Mouse (Mus musculus): ENCODE measurements around the gene Abcd1. TPM values are rescaled to one million over a fixed set of nuclear protein-coding genes. Genes with fewer than 3 reads are reported as not detected.

Gene Abcd1
- polyA plus RNA-seq, 1 experiment from 2014 or later: 8.7 TPM

DNA sequence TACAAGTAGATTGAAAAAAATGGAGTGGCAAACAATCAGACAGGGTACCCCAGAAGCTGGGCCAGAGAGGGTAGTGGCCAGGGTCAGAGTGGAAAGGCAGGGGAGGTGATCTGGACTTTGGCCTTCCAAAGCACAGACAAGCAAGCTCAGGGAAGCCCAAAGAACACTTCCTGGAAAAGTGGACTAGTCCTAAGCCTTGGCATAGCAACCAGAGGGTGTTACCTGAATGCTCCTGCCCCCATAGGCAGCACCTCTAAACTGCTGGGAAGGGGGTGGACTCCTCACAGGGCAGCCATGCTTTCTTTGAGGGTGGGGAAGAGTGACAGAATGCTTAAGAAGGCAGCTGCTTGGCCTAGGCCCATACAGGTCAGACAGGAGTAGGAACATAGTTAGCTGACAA, 31.4 kb upstream of the Abcd1 start:
- ATAC-seq (ENCODE audit: low FRiP score): no peak
- DNase-seq (ENCODE audit: low spot score): no peak
- no peak overlapping the region for H3K4me2 ChIP-seq (replicated peaks; ENCODE audit: low read depth, low read length)
- H3K36me3 ChIP-seq (ENCODE audit: control insufficient read depth, insufficient read depth, low read length): no peaks in the 10 kb centered on the region; the same call in 1 of the 2 replicates
- no peaks in the 10 kb centered on the region for H3K9me3 ChIP-seq (ENCODE audit: control insufficient read depth, low read length)
- no peak overlapping the region for H3K4me3 ChIP-seq (ENCODE audit: low read depth, low read length)
- no peaks in the 10 kb centered on the region for H3K4me1 ChIP-seq (replicated peaks; ENCODE audit: control insufficient read depth, insufficient read depth, low read length)
- H3K27me3 ChIP-seq (ENCODE audit: control insufficient read depth, insufficient read depth, low read length): no peaks in the 10 kb centered on the region
- no peak overlapping the region for H3K9ac ChIP-seq (ENCODE audit: low read depth, low read length)
- no peak overlapping the region for H3K27ac ChIP-seq (ENCODE audit: low read depth, low read length)

DNA sequence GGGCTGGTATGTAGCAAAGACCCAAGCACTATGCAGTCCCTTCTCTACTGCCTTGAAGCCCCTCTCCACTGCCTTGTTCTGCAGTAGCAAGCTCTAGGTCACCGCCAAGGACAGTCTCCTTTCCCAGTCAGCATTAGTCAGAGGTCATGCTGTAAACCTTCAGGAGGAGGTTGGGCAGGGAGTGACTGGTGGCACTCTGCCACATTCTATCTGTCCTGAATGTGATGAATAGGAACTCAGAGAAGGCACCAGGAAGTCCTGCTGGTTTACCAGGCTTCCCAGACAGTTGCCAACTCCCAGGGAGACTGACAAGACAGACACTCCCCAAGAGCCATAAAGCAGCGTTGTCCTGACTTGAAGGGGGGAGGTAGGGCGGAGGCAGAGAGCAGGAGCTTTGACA, 30.8 kb upstream of the Abcd1 start:
- Histone ChIP-seq H3K27me3 (ENCODE audit: control insufficient read depth, insufficient read depth, low read length) (no peaks in the 10 kb centered on the region), H3K9ac (ENCODE audit: low read depth, low read length) (no peak overlapping the region), H3K27ac (ENCODE audit: low read depth, low read length) (no peak overlapping the region), H3K36me3 (ENCODE audit: control insufficient read depth, insufficient read depth, low read length) (no peaks in the 10 kb centered on the region; the same call in 1 of the 2 replicates), H3K4me1 (replicated peaks; ENCODE audit: control insufficient read depth, insufficient read depth, low read length) (no peaks in the 10 kb centered on the region), H3K9me3 (ENCODE audit: control insufficient read depth, low read length) (no peaks in the 10 kb centered on the region), H3K4me3 (ENCODE audit: low read depth, low read length) (no peak overlapping the region), H3K4me2 (replicated peaks; ENCODE audit: low read depth, low read length) (no peak overlapping the region)
- DNase-seq (ENCODE audit: low spot score) (no peak), ATAC-seq (ENCODE audit: low FRiP score) (no peak)
- 90% methylated on average over 3 of the region's 3 CpGs for WGBS

DNA sequence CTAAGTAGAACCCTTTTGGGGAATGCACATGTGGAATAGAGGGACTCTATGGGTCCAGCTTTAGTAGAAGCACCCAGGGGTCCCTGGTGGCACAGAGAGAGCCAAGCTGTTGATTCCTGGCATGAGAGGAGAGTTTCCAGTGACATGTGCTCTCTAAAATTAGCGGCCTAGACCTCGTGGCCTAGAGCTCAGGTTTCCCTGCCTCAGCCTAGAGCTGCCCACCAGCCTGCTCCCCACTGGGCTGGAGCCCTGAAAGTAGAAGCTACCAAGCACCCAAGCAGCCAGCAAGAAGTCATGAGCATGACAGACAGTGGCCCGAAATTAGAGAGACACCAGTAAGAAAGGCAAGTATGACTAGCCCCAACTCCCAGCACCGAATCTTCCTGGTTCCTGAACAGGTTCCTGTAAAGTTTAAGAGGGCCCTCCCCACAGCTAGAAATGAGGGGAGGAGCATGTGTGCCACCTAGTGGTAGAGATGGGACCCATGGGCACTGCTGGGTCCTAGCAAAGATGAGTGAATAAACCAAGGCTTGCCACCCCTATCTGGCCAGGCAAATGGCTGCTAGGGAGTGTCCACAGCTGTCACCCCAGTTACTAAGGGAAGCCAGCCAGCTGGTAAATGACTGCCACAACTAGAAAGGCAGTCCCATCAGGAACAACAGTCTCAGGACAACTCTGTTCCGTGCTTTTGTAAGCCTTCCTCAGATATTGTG, 25.3 kb upstream of the Abcd1 start:
- H3K36me3 ChIP-seq (ENCODE audit: control insufficient read depth, insufficient read depth, low read length): no peaks in the 10 kb centered on the region
- H3K4me1 ChIP-seq (replicated peaks; ENCODE audit: control insufficient read depth, insufficient read depth, low read length): no peaks in the 10 kb centered on the region
- no peak overlapping the region for H3K4me3 ChIP-seq (ENCODE audit: low read depth, low read length)
- no peak overlapping the region for H3K27ac ChIP-seq (ENCODE audit: low read depth, low read length)
- H3K27me3 ChIP-seq (ENCODE audit: control insufficient read depth, insufficient read depth, low read length): no peaks in the 10 kb centered on the region
- DNase-seq (ENCODE audit: low spot score): peak; percentile 22
- H3K9ac ChIP-seq (ENCODE audit: low read depth, low read length): no peak overlapping the region
- H3K9me3 ChIP-seq (ENCODE audit: control insufficient read depth, low read length): no peaks in the 10 kb centered on the region
- no peak for ATAC-seq (ENCODE audit: low FRiP score)
- WGBS: 79% methylated on average over 5 of the region's 5 CpGs
- H3K4me2 ChIP-seq (replicated peaks; ENCODE audit: low read depth, low read length): no peak overlapping the region

DNA sequence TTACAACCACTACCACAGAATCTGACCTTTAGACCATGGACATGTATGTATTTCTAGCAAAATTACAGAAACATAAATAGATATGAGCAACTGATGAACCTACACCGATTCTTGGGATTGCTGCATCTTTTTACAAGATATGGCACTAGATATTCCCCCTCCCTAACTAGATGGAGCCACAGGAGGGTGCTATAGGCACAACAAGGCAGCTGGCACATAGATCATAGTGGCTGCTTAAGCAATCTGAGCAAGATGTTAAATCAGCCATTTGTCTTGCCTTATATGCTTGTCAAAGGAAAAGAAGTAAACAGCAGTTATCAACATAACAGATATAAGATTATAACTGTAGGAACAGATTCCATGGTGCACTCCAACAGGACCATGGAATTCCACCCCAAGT, 15.9 kb upstream of the Abcd1 start:
- Histone ChIP-seq H3K27ac (ENCODE audit: low read depth, low read length) (no peak overlapping the region), H3K27me3 (ENCODE audit: control insufficient read depth, insufficient read depth, low read length) (no peaks in the 10 kb centered on the region), H3K9ac (ENCODE audit: low read depth, low read length) (no peak overlapping the region), H3K36me3 (ENCODE audit: control insufficient read depth, insufficient read depth, low read length) (no peaks in the 10 kb centered on the region), H3K9me3 (ENCODE audit: control insufficient read depth, low read length) (no peaks in the 10 kb centered on the region), H3K4me2 (replicated peaks; ENCODE audit: low read depth, low read length) (no peak overlapping the region), H3K4me1 (replicated peaks; ENCODE audit: control insufficient read depth, insufficient read depth, low read length) (no peaks in the 10 kb centered on the region), H3K4me3 (ENCODE audit: low read depth, low read length) (no peak overlapping the region)
- WGBS: 100% methylated on average over 1 of the region's 1 CpGs
- DNase-seq (ENCODE audit: low spot score): no peak
- no peak for ATAC-seq (ENCODE audit: low FRiP score)

DNA sequence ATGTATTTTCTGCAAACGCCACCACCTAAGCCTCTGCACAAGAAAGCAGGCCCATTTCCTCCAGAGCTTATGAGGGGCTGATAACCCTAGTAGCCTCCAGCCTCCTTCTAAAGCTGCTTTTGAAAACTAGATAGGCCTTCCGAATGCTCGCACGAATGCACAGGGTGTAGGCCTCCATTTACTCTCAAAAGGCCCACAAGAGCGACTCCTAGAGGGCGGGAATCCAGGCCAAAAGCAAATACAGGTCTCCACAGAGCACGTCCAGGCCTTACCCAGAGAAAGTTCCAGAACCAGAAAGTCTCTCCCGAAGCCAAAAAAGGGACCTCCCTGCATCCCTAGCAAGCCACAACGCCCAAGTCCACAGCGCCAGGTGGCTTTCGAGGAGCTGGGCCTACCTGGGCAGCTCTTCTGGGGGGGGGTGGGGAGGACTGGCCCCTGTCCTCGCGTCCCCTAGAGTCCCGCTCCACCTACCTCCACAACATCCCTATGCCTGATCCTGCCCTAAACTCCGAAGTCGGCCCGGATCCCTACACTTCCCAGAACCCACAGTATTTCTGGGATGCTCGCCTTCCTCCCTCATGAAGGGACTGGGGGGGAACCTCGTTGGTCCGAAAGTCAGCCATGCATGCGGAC, 805 bp upstream of the Abcd1 start:
- ATAC-seq (ENCODE audit: low FRiP score) (peak; percentile 0; the same call in 1 of the 2 replicates), DNase-seq (ENCODE audit: low spot score) (peak; percentile 10)
- Histone ChIP-seq H3K4me1 (replicated peaks; ENCODE audit: control insufficient read depth, insufficient read depth, low read length) (no peaks in the 10 kb centered on the region), H3K9ac (ENCODE audit: low read depth, low read length) (peak overlapping the region; percentile 52; the same call in 1 of the 2 replicates), H3K4me2 (replicated peaks; ENCODE audit: low read depth, low read length) (peak overlapping the region; percentile 58), H3K36me3 (ENCODE audit: control insufficient read depth, insufficient read depth, low read length) (no peaks in the 10 kb centered on the region), H3K27ac (ENCODE audit: low read depth, low read length) (no peak overlapping the region), H3K27me3 (ENCODE audit: control insufficient read depth, insufficient read depth, low read length) (no peaks in the 10 kb centered on the region), H3K9me3 (ENCODE audit: control insufficient read depth, low read length) (no peaks in the 10 kb centered on the region), H3K4me3 (ENCODE audit: low read depth, low read length) (peak overlapping the region; percentile 41)
- 18% methylated on average over 21 of the region's 21 CpGs for WGBS

DNA sequence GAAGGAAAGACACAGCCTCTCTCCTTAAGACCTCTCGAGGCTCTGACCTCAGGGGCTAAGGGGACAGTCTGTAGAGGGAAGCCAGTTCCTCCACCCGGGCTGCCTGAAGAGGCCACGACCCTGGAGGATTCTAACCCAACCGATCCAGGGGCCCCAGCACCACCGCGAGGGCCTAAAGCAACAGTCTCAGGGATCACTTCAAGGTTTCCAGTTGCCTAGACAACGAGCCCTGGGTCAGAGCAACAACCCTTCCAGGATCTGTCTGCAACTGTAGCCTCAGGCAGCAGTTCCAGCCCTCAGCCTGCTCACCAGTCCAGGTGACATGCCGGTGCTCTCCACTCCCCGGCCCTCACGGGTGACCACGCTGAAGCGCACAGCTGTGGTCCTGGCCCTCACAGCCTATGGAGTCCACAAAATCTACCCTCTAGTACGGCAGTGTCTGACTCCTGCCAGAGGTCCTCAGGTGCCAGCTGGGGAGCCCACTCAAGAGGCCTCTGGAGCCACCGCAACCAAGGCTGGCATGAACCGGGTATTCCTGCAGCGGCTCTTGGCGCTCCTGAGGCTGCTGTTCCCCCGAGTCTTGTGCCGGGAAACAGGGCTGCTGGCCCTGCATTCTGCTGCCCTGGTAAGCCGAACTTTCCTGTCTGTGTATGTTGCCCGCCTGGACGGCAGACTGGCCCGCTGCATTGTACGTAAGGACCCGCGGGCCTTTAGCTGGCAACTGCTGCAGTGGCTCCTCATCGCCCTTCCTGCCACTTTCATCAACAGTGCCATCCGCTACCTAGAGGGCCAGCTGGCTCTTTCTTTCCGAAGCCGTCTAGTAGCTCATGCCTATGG, 530 bp downstream of the Abcd1 start:
- DNase-seq (ENCODE audit: low spot score) (peak; percentile 48), ATAC-seq (ENCODE audit: low FRiP score) (peak; percentile 58)
- Histone ChIP-seq H3K36me3 (ENCODE audit: control insufficient read depth, insufficient read depth, low read length) (no peaks in the 10 kb centered on the region), H3K4me2 (replicated peaks; ENCODE audit: low read depth, low read length) (peak overlapping the region; percentile 54), H3K4me3 (ENCODE audit: low read depth, low read length) (peak overlapping the region; percentile 41), H3K9ac (ENCODE audit: low read depth, low read length) (peak overlapping the region; percentile 45; the same call in 1 of the 2 replicates), H3K27ac (ENCODE audit: low read depth, low read length) (peak overlapping the region; percentile 51), H3K4me1 (replicated peaks; ENCODE audit: control insufficient read depth, insufficient read depth, low read length) (no peaks in the 10 kb centered on the region), H3K27me3 (ENCODE audit: control insufficient read depth, insufficient read depth, low read length) (no peaks in the 10 kb centered on the region), H3K9me3 (ENCODE audit: control insufficient read depth, low read length) (no peaks in the 10 kb centered on the region)
- 30% methylated on average over 29 of the region's 30 CpGs for WGBS

DNA sequence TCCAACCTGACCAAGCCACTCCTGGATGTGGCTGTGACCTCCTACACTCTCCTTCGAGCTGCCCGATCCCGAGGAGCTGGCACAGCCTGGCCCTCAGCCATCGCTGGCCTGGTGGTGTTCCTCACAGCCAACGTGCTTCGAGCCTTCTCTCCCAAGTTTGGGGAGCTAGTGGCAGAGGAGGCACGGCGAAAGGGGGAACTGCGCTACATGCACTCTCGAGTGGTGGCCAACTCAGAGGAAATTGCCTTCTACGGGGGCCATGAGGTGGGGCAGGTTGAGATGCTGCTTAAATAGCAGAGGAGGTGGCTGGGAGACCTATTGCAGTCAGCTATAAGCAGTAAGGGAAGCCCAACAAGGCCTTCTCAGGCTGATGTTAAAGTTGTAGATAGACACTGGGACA, 1.3 kb downstream of the Abcd1 start:
- DNase-seq (ENCODE audit: low spot score) (no peak), ATAC-seq (ENCODE audit: low FRiP score) (no peak)
- no peak overlapping the region; the same call in 1 of the 2 replicates for H3K4me3 ChIP-seq (ENCODE audit: low read depth, low read length)
- H3K9me3 ChIP-seq (ENCODE audit: control insufficient read depth, low read length): no peaks in the 10 kb centered on the region
- no peaks in the 10 kb centered on the region for H3K36me3 ChIP-seq (ENCODE audit: control insufficient read depth, insufficient read depth, low read length)
- H3K9ac ChIP-seq (ENCODE audit: low read depth, low read length): no peak overlapping the region; the same call in 1 of the 2 replicates
- no peak overlapping the region for H3K27ac ChIP-seq (ENCODE audit: low read depth, low read length)
- H3K4me2 ChIP-seq (replicated peaks; ENCODE audit: low read depth, low read length): peak overlapping the region; percentile 54; the same call in 1 of the 2 replicates
- no peaks in the 10 kb centered on the region for H3K27me3 ChIP-seq (ENCODE audit: control insufficient read depth, insufficient read depth, low read length)
- WGBS: 75% methylated on average over 11 of the region's 11 CpGs
- no peaks in the 10 kb centered on the region for H3K4me1 ChIP-seq (replicated peaks; ENCODE audit: control insufficient read depth, insufficient read depth, low read length)

DNA sequence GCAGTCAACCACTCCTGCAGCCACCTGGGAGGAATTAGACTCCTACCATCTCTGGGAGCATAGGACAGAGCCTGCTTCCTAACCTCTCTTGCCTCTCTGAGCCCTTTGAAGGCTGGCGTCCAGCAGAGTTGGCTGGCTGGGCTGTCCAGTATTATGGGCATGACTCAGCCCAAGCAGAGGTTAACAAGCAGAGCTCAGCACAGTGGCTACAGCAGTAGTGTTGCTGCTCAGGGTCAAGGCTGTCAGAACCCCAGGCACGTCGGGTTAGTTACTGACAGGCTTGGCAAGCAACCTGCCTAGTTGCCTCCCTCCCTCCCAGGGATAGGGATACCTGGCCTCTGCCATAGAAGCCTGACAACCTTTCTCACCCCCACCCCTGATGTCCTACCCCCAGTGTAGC, 1.9 kb downstream of the Abcd1 start:
- WGBS: 58% methylated on average over 3 of the region's 3 CpGs
- Histone ChIP-seq H3K27me3 (ENCODE audit: control insufficient read depth, insufficient read depth, low read length) (no peaks in the 10 kb centered on the region), H3K9ac (ENCODE audit: low read depth, low read length) (no peak overlapping the region), H3K27ac (ENCODE audit: low read depth, low read length) (no peak overlapping the region), H3K4me3 (ENCODE audit: low read depth, low read length) (no peak overlapping the region), H3K36me3 (ENCODE audit: control insufficient read depth, insufficient read depth, low read length) (no peaks in the 10 kb centered on the region), H3K9me3 (ENCODE audit: control insufficient read depth, low read length) (no peaks in the 10 kb centered on the region), H3K4me1 (replicated peaks; ENCODE audit: control insufficient read depth, insufficient read depth, low read length) (no peaks in the 10 kb centered on the region), H3K4me2 (replicated peaks; ENCODE audit: low read depth, low read length) (no peak overlapping the region)
- ATAC-seq (ENCODE audit: low FRiP score) (no peak), DNase-seq (ENCODE audit: low spot score) (no peak)
